Mouse (Mus musculus): Measurements from ENCODE around the gene Pkdcc.

Gene Pkdcc

GRCm38 (mm10) chr17:83247176-83247575, 32.1 kb downstream of the Pkdcc start:
- no peak for DNase-seq (ENCODE audit: low spot score)

GRCm38 (mm10) chr17:83248467-83248866, 33.4 kb downstream of the Pkdcc start:
- DNase-seq (ENCODE audit: low spot score), result no peak

- DNase-seq (ENCODE audit: low spot score), result peak; percentile 27
Observed at GRCm38 (mm10) chr17:83250903-83251526, 35.9 kb downstream of the Pkdcc start.

GRCm38 (mm10) chr17:83253051-83253649, 38.1 kb downstream of the Pkdcc start:
- DNase-seq (ENCODE audit: low spot score), result peak; percentile 87

GRCm38 (mm10) chr17:83267202-83268128, 52.4 kb downstream of the Pkdcc start:
- DNase-seq (ENCODE audit: low spot score), result peak; percentile 84

GRCm38 (mm10) chr17:83271509-83271908, 56.4 kb downstream of the Pkdcc start:
- peak; percentile 94 for DNase-seq (ENCODE audit: low spot score)

- no peak for DNase-seq (ENCODE audit: low spot score)
Observed at GRCm38 (mm10) chr17:83272641-83273040, 57.5 kb downstream of the Pkdcc start.

- DNase-seq (ENCODE audit: low spot score), result no peak
Observed at GRCm38 (mm10) chr17:83273636-83274035, 58.5 kb downstream of the Pkdcc start.

GRCm38 (mm10) chr17:83274101-83274500, 59.0 kb downstream of the Pkdcc start:
- no peak for DNase-seq (ENCODE audit: low spot score)
